Mouse (Mus musculus) embryonic facial prominence, embryonic 11.5 days (tissue): ENCODE measurements around the gene Frmd4a. TPM values are rescaled to one million over a fixed set of nuclear protein-coding genes. Genes with fewer than 3 reads are reported as not detected.
"Not testable (repeated sequence)": the region's sequence is repeated elsewhere in the genome, so short reads cannot be mapped to it uniquely, and the experiment has no call there.

Source experiments
- ATAC-seq: fragments of 200-750 bp; cut with Nextera tagmentation; replicated peaks from 2 replicates; pipeline ENCODE4 v1.8.0; 2017; ENCODE audit warnings: low read depth; ENCODE audit not compliant: insufficient number of reproducible peaks, low FRiP score, low TSS enrichment
- DNase-seq: peaks from one replicate; pipeline ENCODE4 v3.0.0-alpha.2; 2015; ENCODE audit warnings: low spot score
- H3K27ac ChIP-seq: fragments of 300-500 bp; sonication (generic); replicated peaks from 2 replicates; pipeline ENCODE4 v1.5.1; 2014; ENCODE audit warnings: mild to moderate bottlenecking, low read depth, low read length, control low read depth
- H3K27me3 ChIP-seq: fragments of 300-500 bp; sonication (generic); 2 replicates; pipeline ENCODE4 v1.6.1; 2014; ENCODE audit warnings: mild to moderate bottlenecking, low read length, moderate library complexity, mixed read lengths; ENCODE audit not compliant: control insufficient read depth, insufficient read depth
- H3K36me3 ChIP-seq: fragments of 300-500 bp; sonication (generic); replicated peaks from 2 replicates; pipeline ENCODE4 v1.6.1; 2014; ENCODE audit warnings: low read depth, mild to moderate bottlenecking, low read length, moderate library complexity, mixed read lengths; ENCODE audit not compliant: control insufficient read depth, insufficient read depth
- H3K4me1 ChIP-seq: fragments of 300-500 bp; sonication (generic); 2 replicates; pipeline ENCODE4 v1.6.1; 2014; ENCODE audit warnings: low read length, mixed read lengths; ENCODE audit not compliant: control insufficient read depth, insufficient read depth
- H3K4me2 ChIP-seq: fragments of 300-500 bp; sonication (generic); 2 replicates; pipeline ENCODE4 v1.6.1; 2014; ENCODE audit warnings: low read depth, mild to moderate bottlenecking, control low read depth, low read length, moderate library complexity
- H3K4me3 ChIP-seq: fragments of 300-500 bp; sonication (generic); 2 replicates; pipeline ENCODE4 v1.5.1; 2014; ENCODE audit warnings: low read depth, low read length, control low read depth
- H3K9ac ChIP-seq: fragments of 300-500 bp; sonication (generic); replicated peaks from 2 replicates; pipeline ENCODE4 v1.6.1; 2014; ENCODE audit warnings: mild to moderate bottlenecking, control low read depth, low read length
- H3K9me3 ChIP-seq: fragments of 300-500 bp; sonication (generic); replicated peaks from 2 replicates; pipeline ENCODE4 v1.6.1; 2016; ENCODE audit warnings: mild to moderate bottlenecking, low read length, inconsistent platforms, mixed read lengths; ENCODE audit not compliant: control insufficient read depth
- WGBS: fragments of 180-500 bp; shearing (Covaris S2); extraction: QIAGEN DNeasy Blood & Tissue Kit; methylation state at CpG from one replicate; pipeline ENCODE4 v1.1.7; 2014; 5-methylcytosine and 5-hydroxymethylcytosine counted together
- polyA plus RNA-seq: library from polyadenylated mRNA; unstranded; fragments of >200 nt; fragmentation: Nextera tagmentation; extraction: Ambion mirVana; gene quantifications from 2 replicates; pipeline ENCODE4 v1.2.1, GENCODE M21; 2014

The Frmd4a gene
- polyA plus RNA-seq, 1 experiment from 2014 or later, result 38.5 TPM

DNA sequence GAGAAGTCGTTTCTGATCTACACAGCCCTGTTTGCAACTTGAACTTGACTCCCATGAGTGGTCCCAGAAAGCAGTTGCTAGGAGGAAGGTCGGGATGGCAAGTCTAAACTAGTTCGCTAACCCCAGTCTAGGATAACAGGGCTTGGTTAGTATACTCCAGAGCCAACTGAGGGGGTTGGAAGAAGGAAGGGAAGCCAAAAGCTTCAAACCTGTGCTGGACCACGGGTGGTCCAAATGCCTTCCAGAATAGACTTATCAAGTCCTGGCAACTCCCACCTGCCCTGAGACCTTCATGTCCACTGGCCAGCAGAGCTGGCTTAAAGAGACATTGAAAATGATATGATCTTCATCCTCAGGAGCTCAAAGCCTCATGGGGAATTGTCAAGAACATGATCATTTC is 318.4 kb downstream of the Frmd4a start:
- Histone ChIP-seq H3K4me3 (no peak overlapping the region), H3K4me2 (no peak overlapping the region), H3K4me1 (no peaks in the 10 kb centered on the region), H3K9ac (no peak overlapping the region), H3K9me3 (no peaks in the 10 kb centered on the region), H3K27ac (no peak overlapping the region), H3K27me3 (no peaks in the 10 kb centered on the region), H3K36me3 (no peaks in the 10 kb centered on the region)
- WGBS, result 63% methylated on average over 4 of the region's 4 CpGs
- DNase-seq, result no peak
- ATAC-seq, result no peak

DNA sequence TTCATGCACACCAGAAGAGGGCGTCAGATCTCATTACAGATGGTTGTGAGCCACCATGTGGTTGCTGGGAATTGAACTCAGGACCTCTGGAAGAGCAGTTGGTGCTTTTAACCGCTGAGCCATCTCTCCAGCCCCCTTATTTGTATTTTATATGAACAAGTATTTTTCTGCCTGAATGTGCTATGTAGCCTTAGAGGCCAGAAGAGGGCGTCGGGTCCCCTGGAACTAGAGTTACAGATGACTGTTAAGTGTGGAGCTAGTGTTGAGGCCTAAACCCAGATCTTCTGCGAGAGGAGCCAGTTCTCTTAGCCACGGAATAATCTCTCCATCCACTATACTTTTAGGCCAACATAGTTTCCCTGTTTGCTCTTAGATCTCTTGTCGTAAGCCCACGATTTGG is 320.8 kb downstream of the Frmd4a start:
- H3K9ac ChIP-seq, H3K27ac ChIP-seq, H3K4me2 ChIP-seq, H3K9me3 ChIP-seq, ATAC-seq, H3K36me3 ChIP-seq, DNase-seq, H3K4me1 ChIP-seq, H3K27me3 ChIP-seq, H3K4me3 ChIP-seq: not testable (repeated sequence)
- 55% methylated on average over 8 of the region's 8 CpGs for WGBS

DNA sequence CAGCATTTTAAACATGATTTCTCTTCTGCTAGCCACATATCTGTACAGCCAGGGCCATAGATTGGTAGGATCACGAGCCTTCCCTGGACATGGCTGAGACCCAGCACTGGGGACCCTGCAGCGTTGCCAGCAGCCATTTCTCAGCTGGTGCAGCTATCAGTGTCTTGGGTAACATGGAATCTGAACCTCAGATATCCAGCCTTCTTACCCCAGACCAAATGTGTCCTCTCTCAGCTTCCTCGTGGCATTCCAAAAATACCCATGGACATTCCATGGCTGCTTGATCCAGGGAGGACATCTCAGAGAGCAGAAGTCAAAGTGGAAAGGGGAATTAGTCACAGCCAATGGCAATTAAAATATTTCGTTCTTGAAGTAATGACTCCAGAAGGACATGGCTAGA is 321.6 kb downstream of the Frmd4a start:
- Histone ChIP-seq H3K27me3 (no peaks in the 10 kb centered on the region), H3K36me3 (no peaks in the 10 kb centered on the region), H3K9me3 (no peaks in the 10 kb centered on the region), H3K4me3 (no peak overlapping the region), H3K4me1 (no peaks in the 10 kb centered on the region), H3K27ac (peak overlapping the region; percentile 43; the same call in 1 of the 2 replicates), H3K9ac (no peak overlapping the region), H3K4me2 (no peak overlapping the region)
- WGBS, result 39% methylated on average over 4 of the region's 4 CpGs
- no peak for DNase-seq
- ATAC-seq, result 0 out of 2 replicates have a peak, but pooled peaks have one; percentile 2

GRCm38 (mm10) chr2:4339530-4340218 is 322.2 kb downstream of the Frmd4a start:
- no peaks in the 10 kb centered on the region for H3K9me3 ChIP-seq
- 31% methylated on average over 3 of the region's 3 CpGs for WGBS
- H3K9ac ChIP-seq, result no peak overlapping the region
- ATAC-seq (0 out of 2 replicates have a peak, but pooled peaks have one; percentile 53), DNase-seq (peak; percentile 80)
- H3K4me1 ChIP-seq, result no peaks in the 10 kb centered on the region; the same call in 1 of the 2 replicates
- no peaks in the 10 kb centered on the region for H3K27me3 ChIP-seq
- H3K36me3 ChIP-seq, result no peaks in the 10 kb centered on the region
- H3K4me2 ChIP-seq, result no peak overlapping the region
- no peak overlapping the region for H3K4me3 ChIP-seq
- H3K27ac ChIP-seq, result peak overlapping the region; percentile 29; the same call in 1 of the 2 replicates

DNA sequence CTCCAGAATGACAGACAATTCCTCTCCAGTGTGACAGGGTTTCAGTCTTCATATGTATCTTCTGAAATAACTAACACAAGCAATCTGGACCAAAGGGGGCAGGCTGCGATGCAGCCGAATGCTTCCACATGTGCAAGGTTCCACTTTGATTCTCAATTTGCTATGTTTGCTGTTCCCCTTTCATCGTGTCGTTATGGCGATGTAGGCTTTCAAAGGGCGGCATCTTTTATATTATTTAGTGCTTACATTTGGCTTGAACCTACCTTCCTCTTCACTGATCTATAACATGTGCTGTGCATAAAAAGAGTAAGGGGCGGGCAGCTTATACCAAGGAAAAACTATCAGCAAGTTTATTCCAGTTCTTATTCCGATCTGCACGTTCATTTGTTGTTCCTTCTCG is 322.9 kb downstream of the Frmd4a start:
- ATAC-seq, result no peak

GRCm38 (mm10) chr2:4341141-4341540 is 323.6 kb downstream of the Frmd4a start:
- Histone ChIP-seq H3K27ac (no peak overlapping the region), H3K27me3 (no peaks in the 10 kb centered on the region), H3K9ac (no peak overlapping the region), H3K4me3 (no peak overlapping the region), H3K4me1 (no peaks in the 10 kb centered on the region; the same call in none of the 2 replicates), H3K36me3 (no peaks in the 10 kb centered on the region), H3K4me2 (no peak overlapping the region), H3K9me3 (no peaks in the 10 kb centered on the region)
- ATAC-seq, result no peak
- WGBS, result 74% methylated on average over 1 of the region's 1 CpGs
- no peak for DNase-seq

More for the DNA sequence above, 322.9 kb downstream of the Frmd4a start:
- Histone ChIP-seq H3K27me3 (no peaks in the 10 kb centered on the region), H3K27ac (peak overlapping the region; percentile 29; the same call in 1 of the 2 replicates), H3K4me1 (no peaks in the 10 kb centered on the region; the same call in 1 of the 2 replicates), H3K9ac (no peak overlapping the region), H3K4me3 (no peak overlapping the region), H3K4me2 (no peak overlapping the region), H3K36me3 (no peaks in the 10 kb centered on the region), H3K9me3 (no peaks in the 10 kb centered on the region)
- 53% methylated on average over 10 of the region's 10 CpGs for WGBS
- peak; percentile 74 for DNase-seq

DNA sequence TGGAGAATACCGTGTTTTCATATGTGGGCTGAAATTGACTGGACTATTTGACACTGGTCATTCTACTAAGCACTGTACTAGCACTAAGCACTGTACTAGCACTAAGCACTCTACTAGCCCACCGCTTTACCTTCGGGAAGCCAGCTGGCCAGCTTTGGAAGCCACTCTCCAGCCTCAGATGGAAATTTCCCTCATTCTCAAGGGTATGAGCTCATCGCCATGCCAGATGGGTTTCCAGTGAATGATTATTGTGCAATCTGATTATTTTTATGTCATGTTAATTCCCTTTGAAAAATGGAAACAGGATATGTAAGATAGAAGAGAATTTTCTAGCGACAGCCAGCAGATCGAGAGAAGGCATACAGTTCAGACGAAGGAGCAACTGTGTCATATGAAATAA is 324.5 kb downstream of the Frmd4a start:
- no peak overlapping the region for H3K4me2 ChIP-seq
- H3K27me3 ChIP-seq, result no peaks in the 10 kb centered on the region
- no peak overlapping the region for H3K27ac ChIP-seq
- no peak overlapping the region for H3K4me3 ChIP-seq
- H3K9ac ChIP-seq, result no peak overlapping the region
- WGBS, result 83% methylated on average over 7 of the region's 7 CpGs
- no peaks in the 10 kb centered on the region for H3K36me3 ChIP-seq
- DNase-seq (no peak), ATAC-seq (no peak)
- no peaks in the 10 kb centered on the region for H3K9me3 ChIP-seq
- no peaks in the 10 kb centered on the region; the same call in none of the 2 replicates for H3K4me1 ChIP-seq

DNA sequence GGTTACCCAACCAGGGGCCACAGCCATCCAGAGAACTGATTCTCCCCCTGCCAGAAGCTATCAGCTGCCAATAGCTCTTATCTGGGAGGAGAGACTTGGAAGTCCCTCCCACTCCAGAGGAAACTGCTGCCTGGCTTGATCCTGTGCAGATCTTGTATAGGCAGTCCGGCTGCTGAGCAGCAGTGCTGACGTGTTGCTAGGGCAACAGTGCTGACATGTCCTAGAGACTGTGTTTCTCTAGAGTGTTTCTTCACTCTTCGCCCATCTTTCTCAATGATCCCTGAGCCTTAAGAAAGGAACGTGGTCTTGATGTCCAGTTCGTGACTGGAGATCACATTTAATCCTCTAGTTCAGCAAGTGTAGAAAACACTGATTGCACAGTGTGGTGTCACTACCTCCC is 326.9 kb downstream of the Frmd4a start:
- no peaks in the 10 kb centered on the region for H3K27me3 ChIP-seq
- no peaks in the 10 kb centered on the region; the same call in none of the 2 replicates for H3K4me1 ChIP-seq
- no peaks in the 10 kb centered on the region for H3K9me3 ChIP-seq
- ATAC-seq, result no peak
- no peak overlapping the region for H3K9ac ChIP-seq
- no peaks in the 10 kb centered on the region for H3K36me3 ChIP-seq
- DNase-seq, result no peak
- no peak overlapping the region for H3K27ac ChIP-seq
- no peak overlapping the region for H3K4me3 ChIP-seq
- no peak overlapping the region for H3K4me2 ChIP-seq
- 91% methylated on average over 5 of the region's 5 CpGs for WGBS
